Mouse (Mus musculus): ENCODE results near the gene Slc35d1.

The Slc35d1 gene

DNA sequence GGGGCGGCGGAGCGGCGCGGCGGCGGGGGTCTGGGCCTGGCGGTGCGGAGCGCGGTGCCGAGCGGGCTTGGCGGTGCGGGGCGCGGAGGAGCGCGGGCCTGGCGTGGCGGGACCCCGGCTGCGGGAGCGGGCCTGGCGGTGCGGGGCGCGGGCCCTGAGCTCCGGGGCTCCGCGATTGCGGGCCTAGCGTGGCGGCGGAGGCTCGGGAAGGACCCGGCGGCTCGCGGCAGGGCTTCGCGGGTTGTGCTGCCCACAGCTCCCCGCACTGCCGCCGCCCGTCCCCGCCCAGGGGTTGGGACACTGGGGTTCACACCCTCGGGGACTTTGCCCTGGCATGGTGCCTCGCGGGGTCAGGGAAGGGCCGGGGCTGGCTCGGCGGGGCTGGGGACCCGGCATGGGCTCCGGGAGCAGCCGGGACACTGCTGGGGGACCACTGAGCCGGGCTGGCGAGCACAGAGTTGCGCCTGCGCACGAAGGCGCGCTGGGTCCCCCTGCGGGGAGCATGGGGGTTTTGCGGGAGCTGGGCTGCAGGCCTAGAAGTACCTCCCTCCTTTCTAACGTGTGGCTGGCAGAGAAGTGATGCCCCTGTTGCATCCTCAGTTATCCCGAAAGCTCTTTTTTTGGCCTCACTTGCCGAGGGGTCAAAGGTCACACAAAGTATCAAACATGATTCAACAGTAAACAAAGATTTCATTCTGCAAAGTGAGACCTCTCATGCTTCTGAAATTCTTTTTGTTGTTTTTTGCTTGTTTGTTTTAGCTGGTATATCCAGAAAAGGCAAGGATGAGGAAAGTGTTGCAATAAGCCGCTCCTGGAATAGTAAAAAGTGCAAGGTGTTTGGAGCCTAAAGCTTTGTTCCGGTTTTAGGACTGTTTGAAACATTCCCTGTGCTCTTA, at the start of gene Slc35d1:
Slc35d1 (minus strand) TSS at position 240 of the 896 bp plus-strand sequence.
- DNase-seq, result peak; percentile 91

DNA sequence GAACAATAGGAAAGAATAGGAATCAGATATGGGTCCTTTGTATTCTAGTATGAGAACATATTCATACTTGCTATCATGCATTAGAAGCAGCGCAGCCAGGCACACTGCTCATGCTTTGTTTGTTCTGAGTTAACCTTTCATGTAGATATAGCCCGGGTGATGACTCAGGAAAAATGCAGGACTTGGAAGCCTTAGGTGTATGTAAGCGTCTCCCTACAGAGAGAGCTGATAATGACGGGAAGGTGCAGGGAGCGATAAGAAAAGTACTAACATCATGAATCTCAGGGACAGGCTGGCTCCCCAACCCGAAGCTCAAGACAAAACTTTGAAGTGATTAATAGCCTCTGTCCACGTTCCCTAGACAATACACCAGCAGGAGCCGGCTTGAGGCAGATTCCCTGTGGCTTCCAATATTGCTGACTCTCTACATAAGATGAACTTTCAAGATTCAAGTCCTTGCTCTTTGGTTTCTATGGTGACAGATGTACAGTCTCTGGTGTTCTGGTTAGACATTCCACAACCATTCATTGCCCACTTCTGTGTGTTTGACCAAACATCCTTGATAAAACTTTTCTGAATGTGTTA, 48.9 kb upstream of the Slc35d1 start:
- no peak for DNase-seq

GRCm38 (mm10) chr4:103263378-103263777, 48.4 kb upstream of the Slc35d1 start:
- no peak for DNase-seq

- no peak for DNase-seq
These were observed 43.9 kb upstream of the Slc35d1 start for GRCm38 (mm10) chr4:103258817-103259216.

GRCm38 (mm10) chr4:103253846-103254245, 38.9 kb upstream of the Slc35d1 start:
- DNase-seq, result no peak

DNA sequence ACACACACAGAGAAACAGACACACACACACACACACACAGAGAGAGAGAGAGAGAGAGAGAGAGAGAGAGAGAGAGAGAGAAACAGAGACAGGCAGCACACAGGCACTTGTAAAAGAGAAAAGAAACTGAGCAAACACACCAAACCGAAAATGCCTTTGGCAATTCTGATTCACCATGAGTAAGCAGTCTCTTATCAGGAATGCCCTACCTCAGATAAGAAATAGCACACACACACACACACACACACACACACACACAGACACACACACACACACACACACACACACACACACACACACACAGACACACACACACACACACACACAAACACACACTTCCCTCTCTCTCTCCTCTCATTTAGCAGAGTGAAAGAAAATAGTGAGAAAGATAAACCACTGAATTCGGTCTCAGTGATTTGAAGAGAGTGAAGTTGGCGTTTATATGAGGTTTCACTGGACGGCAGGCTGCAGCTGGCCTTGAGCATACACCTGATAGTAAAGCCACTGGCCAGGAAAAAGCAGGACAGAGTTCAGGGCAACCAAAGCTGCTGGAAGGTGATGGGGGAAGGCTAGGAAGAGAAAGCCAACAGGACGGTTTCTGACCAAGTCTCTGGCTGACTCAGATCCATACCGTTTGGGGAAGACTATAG, 34.6 kb upstream of the Slc35d1 start:
- DNase-seq, result no peak

DNA sequence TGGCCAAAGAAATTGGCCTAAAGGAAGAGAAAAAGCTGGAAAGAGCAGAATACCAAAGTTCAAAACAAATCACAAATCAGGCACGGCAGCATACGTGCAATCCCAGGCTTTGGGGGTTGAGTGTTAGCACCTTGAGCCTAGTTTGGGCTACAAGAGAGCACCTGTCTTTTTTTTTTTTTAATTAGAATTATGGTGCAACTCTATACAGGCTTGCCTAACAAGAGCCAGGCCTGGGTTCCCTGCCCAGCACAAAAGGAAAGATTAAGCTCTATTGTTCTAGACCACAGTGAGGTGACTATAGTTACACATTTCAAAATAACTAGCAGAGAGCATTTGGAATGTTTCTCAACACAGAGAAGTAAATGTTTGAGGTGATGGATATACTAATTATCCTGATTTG, 32.8 kb upstream of the Slc35d1 start:
- DNase-seq, result no peak

DNA sequence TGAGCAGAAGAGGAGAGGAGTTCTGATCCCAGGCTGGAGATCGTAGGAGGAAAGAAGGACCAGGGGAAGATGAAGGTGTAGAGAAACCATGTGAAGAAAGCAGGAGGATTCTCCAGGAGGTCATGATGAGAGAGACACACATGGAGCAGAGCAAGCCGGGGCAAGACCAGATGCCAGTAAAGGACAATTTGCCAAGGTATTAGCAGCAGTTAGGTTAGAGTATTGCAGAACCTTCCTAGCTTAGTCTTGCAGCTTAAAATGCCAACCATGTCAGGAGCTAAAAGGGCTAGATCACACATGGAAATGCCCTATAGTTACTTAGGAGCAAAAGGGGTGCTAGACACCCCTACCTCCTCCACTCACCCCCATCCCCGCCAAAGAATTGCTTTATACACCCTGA, 32.3 kb upstream of the Slc35d1 start:
- DNase-seq, result no peak

- DNase-seq, result peak; percentile 59
These were observed 17.2 kb upstream of the Slc35d1 start for GRCm38 (mm10) chr4:103232156-103232555.

DNA sequence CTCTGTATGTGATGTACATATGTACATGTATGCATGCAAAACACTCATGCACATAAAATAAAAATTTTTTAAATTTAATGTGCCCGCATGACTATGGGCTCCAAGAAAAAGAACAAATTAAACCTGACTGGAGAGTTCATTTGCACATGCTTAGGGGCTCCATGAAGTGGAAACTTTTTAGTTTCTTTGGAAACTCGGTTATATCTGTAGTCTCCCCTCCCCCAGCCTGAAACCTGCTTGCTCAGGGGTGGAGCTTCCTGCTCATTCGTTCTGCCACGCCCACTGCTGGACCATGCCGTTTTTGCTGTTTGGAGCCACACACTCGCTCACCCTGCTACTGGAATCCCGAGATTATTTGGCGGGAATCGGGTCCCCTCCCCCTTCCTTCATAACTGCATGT, 7.9 kb upstream of the Slc35d1 start:
- no peak for DNase-seq

DNA sequence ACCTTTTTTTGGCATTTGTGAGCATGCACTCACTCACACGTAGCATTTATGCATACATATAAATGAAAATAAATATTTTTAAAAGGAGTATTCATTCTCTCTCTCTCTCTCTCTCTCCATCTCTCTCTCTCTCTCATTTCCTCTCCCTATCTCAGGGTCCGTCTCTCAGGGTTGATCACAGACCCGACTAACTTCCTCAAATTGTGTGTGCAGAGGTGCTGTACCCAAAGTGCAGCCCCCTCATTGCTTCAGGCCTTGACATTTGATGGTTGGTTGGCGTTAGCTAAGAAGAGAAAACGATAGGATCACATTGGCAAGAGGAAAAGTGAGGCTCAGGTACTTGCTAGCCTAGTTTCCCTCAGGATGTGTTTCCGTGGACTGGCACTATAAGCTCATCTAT, 6.8 kb upstream of the Slc35d1 start:
- DNase-seq, result no peak

DNA sequence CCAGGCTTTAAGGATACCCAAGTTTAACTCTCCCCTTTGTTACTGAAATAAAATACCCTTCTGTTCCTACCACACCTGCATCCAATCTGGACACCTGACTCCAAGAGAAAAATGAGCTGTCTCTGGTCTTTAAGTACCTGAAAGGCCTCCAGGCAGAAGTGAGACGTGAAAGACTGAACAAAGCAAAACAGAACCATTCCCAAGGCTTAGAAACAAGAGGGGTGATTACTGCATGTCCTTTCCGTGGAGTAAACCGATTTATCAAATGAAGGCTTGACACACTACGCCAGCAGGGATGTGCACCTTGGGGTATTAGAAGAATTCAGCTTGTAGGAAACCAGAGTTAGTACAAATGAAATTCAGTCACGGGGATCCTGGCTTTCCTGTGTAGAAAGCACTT, 4.0 kb upstream of the Slc35d1 start:
- DNase-seq, result no peak

- peak; percentile 92 for DNase-seq
These were observed 1.1 kb upstream of the Slc35d1 start for GRCm38 (mm10) chr4:103216046-103216445.

- peak; percentile 65 for DNase-seq
These were observed 453 bp downstream of the Slc35d1 start for GRCm38 (mm10) chr4:103214498-103214924.

GRCm38 (mm10) chr4:103213859-103214497, 986 bp downstream of the Slc35d1 start:
- peak; percentile 17 for DNase-seq

DNA sequence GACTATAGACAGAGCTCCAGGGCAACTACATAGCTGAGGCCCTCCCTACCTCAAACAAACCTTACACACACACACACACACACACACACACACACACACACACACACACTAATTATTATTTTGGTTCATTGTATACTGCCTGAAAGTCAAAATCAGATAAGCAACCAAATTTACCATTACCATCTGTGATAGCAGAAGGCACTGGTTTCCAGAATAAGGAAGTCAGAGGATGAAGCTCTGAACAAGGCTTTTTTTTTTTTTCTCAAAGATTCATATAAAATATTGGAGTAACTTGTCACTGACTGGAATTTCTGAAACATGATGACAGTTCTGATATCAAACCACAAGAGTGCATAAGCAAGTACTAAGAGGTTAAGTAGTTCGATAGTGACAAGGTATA, 6.4 kb downstream of the Slc35d1 start:
- DNase-seq, result no peak

GRCm38 (mm10) chr4:103203646-103204045, 11.3 kb downstream of the Slc35d1 start:
- DNase-seq, result no peak

- DNase-seq, result no peak
These were observed 14.9 kb downstream of the Slc35d1 start for GRCm38 (mm10) chr4:103200046-103200445.

GRCm38 (mm10) chr4:103199086-103199485, 15.9 kb downstream of the Slc35d1 start:
- DNase-seq, result no peak

- DNase-seq, result no peak
These were observed 17.6 kb downstream of the Slc35d1 start for GRCm38 (mm10) chr4:103197401-103197800.

GRCm38 (mm10) chr4:103192421-103192820, 22.5 kb downstream of the Slc35d1 start:
- no peak for DNase-seq

GRCm38 (mm10) chr4:103188786-103189640, 26.0 kb downstream of the Slc35d1 start:
- DNase-seq, result peak; percentile 39
